Mouse (Mus musculus) liver, postnatal 0 days (tissue): ENCODE results near the gene Slc24a2. TPM values are rescaled to one million over a fixed set of nuclear protein-coding genes. Genes with fewer than 3 reads are reported as not detected.

ENCODE experiments used
- ATAC-seq: fragments of 200-750 bp; cut with Nextera tagmentation; 2 replicates; pipeline ENCODE4 v1.8.0; 2017; ENCODE audit warnings: mild to moderate bottlenecking, moderate library complexity
- DNase-seq: peaks from one replicate; pipeline ENCODE4 v3.0.0-alpha.2; 2016
- H3K27ac ChIP-seq: fragments of 300-500 bp; sonication (generic); 2 replicates; pipeline ENCODE4 v1.5.1; 2014; ENCODE audit warnings: antibody characterized with exemption, moderate library complexity, mild to moderate bottlenecking, low read depth
- H3K27me3 ChIP-seq: fragments of 300-500 bp; sonication (generic); 2 replicates; pipeline ENCODE4 v1.6.1; 2014; ENCODE audit warnings: low read length, control low read depth, mixed read lengths; ENCODE audit not compliant: insufficient read depth
- H3K36me3 ChIP-seq: fragments of 300-500 bp; sonication (generic); replicated peaks from 2 replicates; pipeline ENCODE4 v1.6.1; 2014; ENCODE audit warnings: mild to moderate bottlenecking, control low read depth, low read length, moderate library complexity, mixed read lengths; ENCODE audit not compliant: insufficient read depth
- H3K4me1 ChIP-seq: fragments of 300-500 bp; sonication (generic); 2 replicates; pipeline ENCODE4 v1.6.1; 2014; ENCODE audit warnings: antibody characterized with exemption, mild to moderate bottlenecking, control low read depth; ENCODE audit not compliant: insufficient read depth
- H3K4me2 ChIP-seq: fragments of 300-500 bp; sonication (generic); 2 replicates; pipeline ENCODE4 v1.6.1; 2014; ENCODE audit warnings: low read depth, mild to moderate bottlenecking, low read length, moderate library complexity, mixed read lengths
- H3K4me3 ChIP-seq: fragments of 300-500 bp; sonication (generic); 2 replicates; pipeline ENCODE4 v1.5.1; 2014; ENCODE audit warnings: low read depth, low read length
- H3K9ac ChIP-seq: fragments of 300-500 bp; sonication (generic); replicated peaks from 2 replicates; pipeline ENCODE4 v1.6.1; 2014; ENCODE audit warnings: mild to moderate bottlenecking, moderate library complexity
- H3K9me3 ChIP-seq: fragments of 300-500 bp; sonication (generic); 2 replicates; pipeline ENCODE4 v1.6.1; 2016; ENCODE audit warnings: mild to moderate bottlenecking, control low read depth, low read length, mixed read lengths
- CTCF ChIP-seq: sonication (generic); IDR thresholded peaks from 2 replicates; pipeline ENCODE4 v1.5.1; 2016; ENCODE audit warnings: antibody characterized with exemption, low read depth
- EP300 ChIP-seq: IDR thresholded peaks from 2 replicates; pipeline ENCODE4 v1.6.1; 2016; ENCODE audit warnings: antibody characterized with exemption, low read depth, mild to moderate bottlenecking
- WGBS: fragments of 180-500 bp; shearing (Covaris S2); extraction: QIAGEN DNeasy Blood & Tissue Kit; methylation state at CpG from one replicate; pipeline ENCODE4 v1.1.7; 2014; ENCODE audit not compliant: insufficient replicate concordance; 5-methylcytosine and 5-hydroxymethylcytosine counted together
- polyA plus RNA-seq: library from polyadenylated mRNA; unstranded; fragments of >200 nt; fragmentation: Nextera tagmentation; extraction: Ambion mirVana; gene quantifications from 2 replicates; pipeline ENCODE4 v1.2.1, GENCODE M21; 2015

Slc24a2 gene
- polyA plus RNA-seq, 1 experiment from 2014 or later = not detected

GRCm38 (mm10) chr4:87218196-87218595, 12.1 kb downstream of the Slc24a2 start:
- H3K9ac ChIP-seq = no peak overlapping the region
- no peaks in the 10 kb centered on the region for H3K4me1 ChIP-seq
- TF ChIP-seq EP300 = no peak
- TF ChIP-seq CTCF = no peak
- no peak overlapping the region for H3K4me3 ChIP-seq
- H3K27ac ChIP-seq = no peak overlapping the region
- no peak for ATAC-seq
- 76% methylated on average over 5 of the region's 5 CpGs for WGBS
- DNase-seq = no peak
- H3K9me3 ChIP-seq = no peaks in the 10 kb centered on the region
- no peaks in the 10 kb centered on the region for H3K36me3 ChIP-seq
- H3K27me3 ChIP-seq = no peaks in the 10 kb centered on the region
- no peak overlapping the region for H3K4me2 ChIP-seq

- Histone ChIP-seq H3K27ac (no peak overlapping the region), H3K4me3 (no peak overlapping the region), H3K9ac (no peak overlapping the region), H3K4me1 (no peaks in the 10 kb centered on the region), H3K27me3 (no peaks in the 10 kb centered on the region), H3K36me3 (no peaks in the 10 kb centered on the region), H3K9me3 (no peaks in the 10 kb centered on the region), H3K4me2 (no peak overlapping the region)
- no peak for ATAC-seq
- 63% methylated on average over 6 of the region's 6 CpGs for WGBS
- TF ChIP-seq CTCF (no peak), EP300 (no peak)
- DNase-seq = no peak
Measured at GRCm38 (mm10) chr4:87211344-87211978, 18.8 kb downstream of the Slc24a2 start.

GRCm38 (mm10) chr4:87210533-87210932, 19.7 kb downstream of the Slc24a2 start:
- H3K27me3 ChIP-seq = no peaks in the 10 kb centered on the region
- no peaks in the 10 kb centered on the region for H3K9me3 ChIP-seq
- no peaks in the 10 kb centered on the region for H3K36me3 ChIP-seq
- ATAC-seq (no peak), DNase-seq (no peak)
- no peaks in the 10 kb centered on the region for H3K4me1 ChIP-seq
- 60% methylated on average over 3 of the region's 3 CpGs for WGBS
- H3K4me3 ChIP-seq = no peak overlapping the region
- TF ChIP-seq CTCF = no peak
- TF ChIP-seq EP300 = no peak
- no peak overlapping the region for H3K4me2 ChIP-seq
- no peak overlapping the region for H3K27ac ChIP-seq
- no peak overlapping the region for H3K9ac ChIP-seq

- ATAC-seq (no peak), DNase-seq (no peak)
- H3K4me2 ChIP-seq = no peak overlapping the region
- no peaks in the 10 kb centered on the region for H3K4me1 ChIP-seq
- TF ChIP-seq CTCF (no peak), EP300 (no peak)
- H3K27me3 ChIP-seq = no peaks in the 10 kb centered on the region
- H3K36me3 ChIP-seq = no peaks in the 10 kb centered on the region
- H3K27ac ChIP-seq = no peak overlapping the region
- no peaks in the 10 kb centered on the region for H3K9me3 ChIP-seq
- H3K4me3 ChIP-seq = no peak overlapping the region
- H3K9ac ChIP-seq = no peak overlapping the region
- WGBS = 72% methylated on average over 2 of the region's 2 CpGs
Measured at GRCm38 (mm10) chr4:87202081-87202480, 28.2 kb downstream of the Slc24a2 start.

- Histone ChIP-seq H3K36me3 (no peaks in the 10 kb centered on the region), H3K4me2 (no peak overlapping the region), H3K4me3 (no peak overlapping the region), H3K27ac (no peak overlapping the region), H3K4me1 (no peaks in the 10 kb centered on the region), H3K9me3 (no peaks in the 10 kb centered on the region), H3K27me3 (no peaks in the 10 kb centered on the region), H3K9ac (no peak overlapping the region)
- DNase-seq (no peak), ATAC-seq (no peak)
- TF ChIP-seq EP300 (no peak), CTCF (no peak)
- 67% methylated on average over 3 of the region's 3 CpGs for WGBS
Measured at GRCm38 (mm10) chr4:87201229-87201628, 29.0 kb downstream of the Slc24a2 start.

GRCm38 (mm10) chr4:87184147-87184930, 45.9 kb downstream of the Slc24a2 start:
- Histone ChIP-seq H3K36me3 (no peaks in the 10 kb centered on the region), H3K9me3 (no peaks in the 10 kb centered on the region), H3K9ac (no peak overlapping the region), H3K27ac (no peak overlapping the region), H3K4me2 (no peak overlapping the region), H3K4me3 (no peak overlapping the region), H3K4me1 (no peaks in the 10 kb centered on the region), H3K27me3 (no peaks in the 10 kb centered on the region)
- ATAC-seq (no peak), DNase-seq (no peak)
- WGBS = 65% methylated on average over 10 of the region's 10 CpGs
- TF ChIP-seq CTCF (no peak), EP300 (no peak)
